Mouse (Mus musculus) limb, embryonic 11.5 days (tissue): ENCODE data around the gene Ube2cbp. TPM values are rescaled to one million over a fixed set of nuclear protein-coding genes. Genes with fewer than 3 reads are reported as not detected.
A peak's percentile ranks its signal among the peaks of the same experiment; 100 is the strongest.

Experiments used
- ATAC-seq: fragments of 200-750 bp; cut with Nextera tagmentation; 2 replicates; pipeline ENCODE4 v1.8.0; 2017; ENCODE audit warnings: low read depth; ENCODE audit not compliant: insufficient number of reproducible peaks, low FRiP score, low TSS enrichment
- DNase-seq: peaks from one replicate; pipeline ENCODE4 v3.0.0-alpha.2; 2015; ENCODE audit warnings: low spot score
- H3K27ac ChIP-seq: fragments of 300-500 bp; sonication (generic); replicated peaks from 2 replicates; pipeline ENCODE4 v1.5.1; 2014; ENCODE audit warnings: low read depth, mild to moderate bottlenecking, low read length
- H3K27me3 ChIP-seq: fragments of 300-500 bp; sonication (generic); 2 replicates; pipeline ENCODE4 v1.6.1; 2014; ENCODE audit warnings: mild to moderate bottlenecking, low read length, mixed read lengths; ENCODE audit not compliant: control insufficient read depth, insufficient read depth
- H3K36me3 ChIP-seq: fragments of 300-500 bp; sonication (generic); 2 replicates; pipeline ENCODE4 v1.6.1; 2014; ENCODE audit warnings: mild to moderate bottlenecking, low read length, moderate library complexity, mixed read lengths; ENCODE audit not compliant: control insufficient read depth, insufficient read depth
- H3K4me1 ChIP-seq: fragments of 300-500 bp; sonication (generic); 2 replicates; pipeline ENCODE4 v1.6.1; 2014; ENCODE audit warnings: low read length, mixed read lengths; ENCODE audit not compliant: control insufficient read depth, insufficient read depth
- H3K4me2 ChIP-seq: fragments of 300-500 bp; sonication (generic); 2 replicates; pipeline ENCODE4 v1.6.1; 2014; ENCODE audit warnings: low read depth, mild to moderate bottlenecking, moderate library complexity; ENCODE audit not compliant: severe bottlenecking
- H3K4me3 ChIP-seq: fragments of 300-500 bp; sonication (generic); 2 replicates; pipeline ENCODE4 v1.5.1; 2014; ENCODE audit warnings: low read depth, low read length
- H3K9ac ChIP-seq: fragments of 300-500 bp; sonication (generic); 2 replicates; pipeline ENCODE4 v1.6.1; 2014; ENCODE audit warnings: mild to moderate bottlenecking, low read length
- H3K9me3 ChIP-seq: fragments of 300-500 bp; sonication (generic); 2 replicates; pipeline ENCODE4 v1.6.1; 2016; ENCODE audit warnings: low read length; ENCODE audit not compliant: control insufficient read depth
- WGBS: fragments of 180-500 bp; shearing (Covaris S2); extraction: QIAGEN DNeasy Blood & Tissue Kit; methylation state at CpG from one replicate; pipeline ENCODE4 v1.1.7; 2014; 5-methylcytosine and 5-hydroxymethylcytosine counted together
- polyA plus RNA-seq: library from polyadenylated mRNA; unstranded; fragments of >200 nt; fragmentation: Nextera tagmentation; extraction: Ambion mirVana; gene quantifications from 2 replicates; pipeline ENCODE4 v1.2.1, GENCODE M21; 2014

Ube2cbp gene
- polyA plus RNA-seq, 1 experiment from 2014 or later, result 8.0 TPM

DNA sequence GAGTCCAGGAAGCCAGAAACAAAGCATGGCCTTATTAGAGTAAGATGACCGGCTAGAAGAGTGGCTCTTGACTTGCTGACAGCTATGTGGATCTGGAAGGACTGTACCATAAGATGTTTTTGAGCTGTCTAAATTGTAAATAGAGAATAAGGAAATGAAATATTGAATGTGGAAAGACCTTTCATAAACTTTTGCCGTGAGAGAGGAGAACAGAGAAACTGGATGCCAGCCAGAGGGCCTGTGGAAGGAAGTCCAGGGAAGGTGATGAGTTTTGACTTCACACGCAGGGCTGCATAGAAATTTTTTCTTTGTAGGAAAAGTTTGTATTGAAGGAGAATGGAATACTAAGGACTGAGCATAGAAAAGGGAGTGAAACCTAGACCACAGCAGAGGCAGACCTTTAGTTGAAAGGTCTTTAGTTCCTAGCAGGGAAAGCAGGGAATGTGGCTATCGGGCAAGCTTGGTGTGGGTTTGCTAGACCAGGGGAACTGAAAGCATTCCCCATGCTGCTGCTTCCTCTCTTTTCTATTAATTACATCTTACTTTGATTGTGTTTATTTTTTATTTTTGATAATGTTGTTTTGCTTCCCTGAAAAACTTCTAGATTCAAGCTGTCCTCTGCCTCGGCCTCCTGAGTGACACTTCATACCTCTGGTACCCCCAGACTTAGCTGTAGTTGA lies 13.8 kb upstream of the Ube2cbp start:
- Histone ChIP-seq H3K9me3 (no peaks in the 10 kb centered on the region), H3K27me3 (no peaks in the 10 kb centered on the region), H3K4me2 (no peak overlapping the region), H3K4me3 (no peak overlapping the region), H3K36me3 (no peaks in the 10 kb centered on the region), H3K9ac (no peak overlapping the region), H3K27ac (no peak overlapping the region), H3K4me1 (no peaks in the 10 kb centered on the region)
- 86% methylated on average over 5 of the region's 5 CpGs for WGBS
- ATAC-seq (no peak), DNase-seq (no peak)

DNA sequence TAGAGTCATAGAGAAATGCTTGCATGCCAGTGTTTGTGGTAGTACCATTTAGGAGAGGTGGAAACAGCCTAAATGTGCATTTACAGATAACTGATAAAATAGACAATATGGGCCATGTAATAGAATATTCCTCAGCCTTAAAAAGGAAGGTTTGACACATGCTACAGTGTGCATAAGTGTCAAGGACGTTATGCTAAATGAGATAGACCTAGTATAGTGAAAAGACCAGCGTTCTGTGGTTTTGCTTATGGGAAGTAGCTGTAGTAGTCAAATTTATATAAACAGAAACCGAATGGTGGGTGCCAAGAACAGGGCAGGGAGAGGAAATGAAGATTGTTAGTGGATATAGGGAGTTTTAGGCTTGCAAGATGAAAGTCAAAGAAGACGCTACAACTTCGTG lies 12.0 kb upstream of the Ube2cbp start:
- no peak for ATAC-seq
- H3K4me3 ChIP-seq, result no peak overlapping the region
- no peaks in the 10 kb centered on the region for H3K36me3 ChIP-seq
- H3K27me3 ChIP-seq, result no peaks in the 10 kb centered on the region
- no peaks in the 10 kb centered on the region for H3K4me1 ChIP-seq
- no peak overlapping the region for H3K9ac ChIP-seq
- no peak for DNase-seq
- no peaks in the 10 kb centered on the region for H3K9me3 ChIP-seq
- 83% methylated on average over 5 of the region's 5 CpGs for WGBS
- H3K27ac ChIP-seq, result no peak overlapping the region
- no peak overlapping the region for H3K4me2 ChIP-seq

DNA sequence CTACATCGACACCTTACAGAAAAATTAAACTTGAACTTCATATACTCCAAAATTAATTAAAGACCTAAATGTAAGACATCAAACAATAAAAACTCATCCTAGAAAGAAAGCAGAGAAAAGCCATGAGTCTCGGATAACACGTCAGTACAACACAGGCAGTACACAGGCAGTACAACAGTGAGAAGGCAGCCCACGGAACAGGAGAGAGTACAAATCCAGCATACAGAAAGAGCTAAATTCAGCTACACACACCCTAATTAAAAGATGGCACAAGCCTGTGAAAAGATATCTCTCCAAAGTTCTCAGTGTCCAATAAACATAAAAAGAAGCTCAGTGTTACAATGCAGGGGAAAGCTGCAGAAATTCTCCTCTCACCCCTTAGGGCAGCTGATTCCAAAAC lies 11.2 kb upstream of the Ube2cbp start:
- Histone ChIP-seq H3K9ac (no peak overlapping the region), H3K27ac (no peak overlapping the region), H3K4me1 (no peaks in the 10 kb centered on the region), H3K4me2 (no peak overlapping the region), H3K4me3 (no peak overlapping the region), H3K36me3 (no peaks in the 10 kb centered on the region), H3K27me3 (no peaks in the 10 kb centered on the region), H3K9me3 (no peaks in the 10 kb centered on the region)
- ATAC-seq, result no peak
- DNase-seq, result no peak
- 92% methylated on average over 4 of the region's 4 CpGs for WGBS

- no peaks in the 10 kb centered on the region for H3K27me3 ChIP-seq
- H3K4me3 ChIP-seq, result peak within 1 kb of the TSS; percentile 77
- peak within 1 kb of the TSS; percentile 77 for H3K9ac ChIP-seq
- no peaks in the 10 kb centered on the region for H3K9me3 ChIP-seq
- no peaks in the 10 kb centered on the region for H3K4me1 ChIP-seq
- H3K4me2 ChIP-seq, result peak within 1 kb of the TSS; percentile 84
- peak; percentile 92 for ATAC-seq
- WGBS, result under 1% methylated on average over 91 of the region's 93 CpGs
- H3K27ac ChIP-seq, result no peak within 1 kb of the TSS
- no peaks in the 10 kb centered on the region for H3K36me3 ChIP-seq
- peak; percentile 91 for DNase-seq
Measured at GRCm38 (mm10) chr9:86466990-86467870, 2.5 kb upstream of the Ube2cbp start, which contains the start of gene Dop1a. Gene Dop1a (plus strand): TSS chr9:86467154.

DNA sequence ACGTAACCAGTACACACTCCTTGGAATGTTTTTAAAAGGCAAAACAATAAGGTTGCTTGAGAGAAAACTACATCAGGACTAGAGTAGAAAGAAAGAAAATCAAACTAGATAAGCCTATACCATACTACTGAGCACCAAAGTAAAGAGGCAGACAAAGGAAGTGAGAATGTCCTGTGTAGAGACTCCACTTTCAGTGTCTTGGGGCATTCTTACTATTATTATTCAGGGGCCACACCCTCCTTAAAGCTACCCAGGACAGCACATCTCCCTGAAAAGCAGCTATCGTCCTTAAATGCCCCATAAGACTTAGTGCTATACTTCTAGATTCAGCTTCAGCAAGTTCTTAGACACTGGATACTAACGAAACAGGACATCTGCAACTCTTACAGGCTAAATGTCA lies 11.1 kb downstream of the Ube2cbp start:
- no peak for DNase-seq
- Histone ChIP-seq H3K36me3 (no peaks in the 10 kb centered on the region), H3K9ac (no peak overlapping the region), H3K27me3 (no peaks in the 10 kb centered on the region), H3K27ac (no peak overlapping the region), H3K4me2 (no peak overlapping the region), H3K9me3 (no peaks in the 10 kb centered on the region), H3K4me3 (no peak overlapping the region), H3K4me1 (peaks cover 2% of the 10 kb centered on the region)
- 89% methylated on average over 3 of the region's 3 CpGs for WGBS
- ATAC-seq, result no peak

GRCm38 (mm10) chr9:86451617-86452016 lies 13.1 kb downstream of the Ube2cbp start:
- peak; percentile 86 for DNase-seq
- Histone ChIP-seq H3K4me2 (peak overlapping the region; percentile 28), H3K9ac (no peak overlapping the region), H3K4me3 (no peak overlapping the region), H3K9me3 (no peaks in the 10 kb centered on the region), H3K27ac (no peak overlapping the region), H3K27me3 (no peaks in the 10 kb centered on the region), H3K4me1 (peaks cover 6% of the 10 kb centered on the region), H3K36me3 (no peaks in the 10 kb centered on the region)
- ATAC-seq, result peak; percentile 67
- WGBS, result under 1% methylated on average over 13 of the region's 13 CpGs

DNA sequence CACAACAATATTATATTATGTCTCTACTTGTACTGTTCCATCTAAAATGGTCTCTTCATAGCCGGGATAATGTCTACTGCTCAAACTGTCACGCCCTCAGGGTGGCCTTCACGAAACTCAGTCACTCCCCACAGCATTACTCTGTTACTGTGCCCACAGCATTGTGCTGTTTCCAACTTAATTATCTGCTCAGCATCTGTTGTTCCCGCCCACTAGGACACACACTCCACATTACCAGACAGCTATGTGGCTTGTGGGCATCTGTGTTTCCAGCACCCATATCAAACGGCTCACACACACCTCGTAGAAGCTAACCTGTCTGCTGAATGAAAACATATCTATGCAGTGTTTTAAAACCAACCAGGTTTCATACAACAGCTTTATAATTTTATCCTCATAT lies 13.7 kb downstream of the Ube2cbp start:
- no peak overlapping the region for H3K4me2 ChIP-seq
- ATAC-seq, result no peak

GRCm38 (mm10) chr9:86449581-86449980 lies 15.2 kb downstream of the Ube2cbp start:
- Histone ChIP-seq H3K4me2 (no peak overlapping the region), H3K27ac (no peak overlapping the region), H3K4me1 (peaks cover 6% of the 10 kb centered on the region), H3K4me3 (no peak overlapping the region), H3K9me3 (no peaks in the 10 kb centered on the region), H3K36me3 (no peaks in the 10 kb centered on the region), H3K9ac (no peak overlapping the region), H3K27me3 (no peaks in the 10 kb centered on the region)
- DNase-seq (peak; percentile 93), ATAC-seq (peak; percentile 48; the same call in 1 of the 2 replicates)
- 6% methylated on average over 11 of the region's 11 CpGs for WGBS

More for the DNA sequence above, 13.7 kb downstream of the Ube2cbp start:
- WGBS, result 58% methylated on average over 6 of the region's 6 CpGs
- DNase-seq, result no peak
- H3K27ac ChIP-seq, result no peak overlapping the region
- H3K9ac ChIP-seq, result no peak overlapping the region
- H3K4me3 ChIP-seq, result no peak overlapping the region
- H3K9me3 ChIP-seq, result no peaks in the 10 kb centered on the region
- no peaks in the 10 kb centered on the region for H3K27me3 ChIP-seq
- H3K4me1 ChIP-seq, result peaks cover 6% of the 10 kb centered on the region
- H3K36me3 ChIP-seq, result no peaks in the 10 kb centered on the region
